Mouse (Mus musculus) small intestine, adult 2 months (tissue): ENCODE measurements around the gene Cemip2.

Experiments
- CTCF ChIP-seq: fragments of 200-500 bp; IDR thresholded peaks from 2 replicates; pipeline ENCODE4 v1.5.1; 2012; ENCODE audit warnings: low read depth, mild to moderate bottlenecking, control low read depth, inconsistent platforms, low read length, moderate library complexity, mixed read lengths; ENCODE audit not compliant: insufficient replicate concordance, insufficient read length; ENCODE audit errors: extremely low read depth
- POLR2A ChIP-seq: fragments of 200-500 bp; IDR thresholded peaks from 2 replicates; pipeline ENCODE4 v1.6.1; 2012; ENCODE audit warnings: low read depth, mild to moderate bottlenecking, control low read depth, inconsistent platforms, low read length, moderate library complexity

GRCm38 (mm10) chr19:21860132-21860531 is 82.0 kb downstream of the Cemip2 start:
- TF ChIP-seq CTCF (no peak), POLR2A (no peak)
